Mouse (Mus musculus): ENCODE measurements around the gene Agfg2.

The Agfg2 gene

DNA sequence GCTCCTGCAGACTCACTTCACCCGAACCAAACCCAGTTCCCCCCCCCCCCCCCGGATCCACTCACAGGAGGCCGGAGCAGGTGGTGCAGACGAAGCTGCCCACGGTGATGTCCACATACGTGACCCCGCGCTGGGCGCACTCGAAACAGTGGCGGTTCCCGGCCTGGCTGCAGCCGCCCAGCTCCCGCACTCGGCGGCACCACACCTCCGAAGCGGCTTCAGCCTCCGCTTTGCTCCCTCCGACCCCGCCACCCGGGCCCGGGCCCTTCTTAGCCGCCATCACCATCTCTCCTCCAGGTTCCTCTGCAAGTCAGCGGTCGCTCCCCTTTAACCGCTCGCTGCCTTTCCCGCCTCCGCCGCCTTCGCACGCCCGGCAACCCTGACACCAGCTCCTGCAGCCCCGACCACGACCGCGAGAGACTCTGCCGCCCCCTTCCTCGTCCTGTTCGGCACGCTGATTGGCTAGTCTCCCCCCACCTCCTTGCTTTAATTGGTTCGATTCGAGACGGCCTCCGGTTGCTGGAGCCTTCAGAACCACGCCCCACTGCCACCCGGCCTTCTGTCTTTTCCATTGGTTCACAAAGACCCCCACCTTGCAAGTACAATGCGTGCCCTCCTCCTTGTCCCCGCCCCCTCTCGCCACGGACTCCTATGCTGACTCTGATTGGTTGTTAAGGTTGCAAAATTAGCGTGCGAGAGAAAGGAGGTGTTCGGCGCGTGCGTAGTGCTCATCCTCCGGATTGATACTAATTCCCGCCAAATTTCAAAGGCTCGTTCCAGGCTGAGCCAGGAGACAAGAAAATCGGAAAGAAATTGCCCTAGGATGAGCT, at the start of gene Agfg2:
Agfg2 (minus strand) TSS at position 433 of the 830 bp plus-strand sequence.
- peak; percentile 99 for DNase-seq (ENCODE audit: low read depth, low spot score)

DNA sequence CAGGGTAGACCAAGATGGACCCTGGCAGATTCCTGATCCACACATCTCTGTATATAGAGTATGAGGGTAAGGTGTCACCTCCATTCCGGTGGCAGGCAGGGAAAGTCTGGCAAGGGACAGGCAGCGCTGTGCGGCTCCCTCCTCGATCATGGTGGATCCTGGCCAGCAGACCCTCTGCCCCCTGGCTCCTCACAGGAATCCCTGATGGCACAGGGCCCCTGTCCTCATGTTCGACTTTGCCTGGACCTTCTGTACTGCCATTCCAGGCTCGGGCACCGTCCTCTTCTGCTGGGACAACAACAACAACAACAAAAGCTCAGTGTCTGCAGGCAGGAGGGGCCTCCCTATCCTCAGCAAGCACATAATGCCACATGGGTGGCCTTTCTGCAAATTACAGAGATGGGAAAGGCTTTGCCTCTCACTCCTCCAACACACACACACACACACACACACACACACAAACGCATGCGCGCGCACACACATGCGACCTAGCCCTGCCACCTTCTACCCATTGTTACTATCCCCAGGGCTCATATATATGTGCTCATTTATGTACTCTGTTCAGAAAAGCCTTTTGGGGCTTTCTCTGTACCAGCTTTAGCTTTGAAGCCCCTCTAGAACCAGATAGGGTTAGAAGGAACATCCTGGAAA, 49.2 kb upstream of the Agfg2 start:
- no peak for DNase-seq (ENCODE audit: low read depth, low spot score)

DNA sequence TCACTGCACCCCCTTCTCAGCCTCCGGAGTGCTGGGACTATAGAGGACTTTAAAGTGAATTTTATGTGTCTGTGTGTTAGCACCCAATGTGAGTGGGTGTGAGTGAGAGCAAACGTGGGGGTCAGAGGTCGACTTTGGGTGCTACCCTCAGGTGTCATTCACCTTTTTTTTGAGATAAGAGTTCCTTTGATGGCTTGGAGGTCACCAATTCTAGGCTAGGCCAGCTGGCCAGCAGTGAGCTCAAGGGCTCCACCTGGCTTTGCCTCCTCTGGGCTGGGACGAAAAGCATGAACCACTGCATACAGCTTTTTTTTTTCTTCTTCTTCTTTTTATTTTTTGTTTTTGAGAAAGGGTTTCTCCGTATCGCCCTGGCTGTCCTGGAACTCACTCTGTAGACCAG, 42.2 kb upstream of the Agfg2 start:
- no peak for DNase-seq (ENCODE audit: low read depth, low spot score)

DNA sequence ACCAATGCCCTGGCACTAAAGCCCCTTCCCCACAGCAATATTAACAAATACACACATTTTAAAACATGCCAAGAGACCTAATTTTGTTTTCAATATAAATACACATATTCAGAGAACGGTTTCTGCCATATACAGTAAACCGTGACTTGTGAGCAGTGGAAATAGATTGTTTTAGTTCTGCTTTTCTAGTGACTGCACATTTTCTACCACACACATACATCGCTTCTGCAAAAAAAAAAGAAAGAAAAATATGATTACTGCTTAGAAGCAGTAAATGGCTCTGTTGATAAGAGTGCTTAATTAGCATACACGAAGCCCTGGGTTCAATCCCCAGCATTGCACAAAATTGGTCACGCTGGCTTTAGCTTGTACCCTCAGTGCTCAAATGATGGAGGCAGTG, 39.3 kb upstream of the Agfg2 start:
- DNase-seq (ENCODE audit: low read depth, low spot score), result no peak

- peak; percentile 64 for DNase-seq (ENCODE audit: low read depth, low spot score)
Observed at GRCm38 (mm10) chr5:137720558-137721164, 36.1 kb upstream of the Agfg2 start.

GRCm38 (mm10) chr5:137719088-137719487, 34.6 kb upstream of the Agfg2 start:
- DNase-seq (ENCODE audit: low read depth, low spot score), result no peak

DNA sequence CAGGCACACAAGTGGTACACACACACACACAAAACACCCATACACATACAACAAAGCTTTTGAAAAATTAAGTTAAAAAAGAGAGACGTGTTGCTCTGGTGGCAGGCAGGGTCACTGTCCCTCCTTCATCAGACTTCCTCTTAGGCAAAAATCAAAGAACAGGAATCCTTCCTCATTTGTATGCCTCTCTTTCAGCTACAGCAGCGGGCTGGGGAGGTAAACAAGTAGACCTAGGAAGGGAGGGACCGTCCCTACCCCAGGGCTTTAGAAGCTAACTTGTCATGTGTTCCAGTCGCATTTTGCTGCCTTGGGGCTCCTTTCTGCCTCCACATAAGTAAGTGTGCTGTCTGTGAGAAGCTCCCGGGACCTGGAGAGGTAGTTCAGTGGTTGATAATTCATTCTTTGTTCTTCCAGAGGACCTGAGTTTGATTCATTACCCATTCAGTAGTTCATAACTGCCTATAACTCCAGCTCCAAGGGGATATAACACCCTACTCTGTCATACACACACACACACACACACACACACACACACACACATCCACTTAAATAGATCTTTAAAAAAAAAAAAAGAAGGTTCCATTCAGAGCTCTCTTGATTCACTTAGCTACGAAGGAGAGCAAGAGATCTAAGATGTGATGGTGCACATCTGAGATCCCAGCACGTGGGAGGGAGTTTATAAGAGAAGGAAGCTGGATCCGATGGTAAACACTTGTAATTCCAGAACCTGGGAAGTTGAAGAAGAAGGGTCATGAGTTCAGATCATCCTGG, 33.7 kb upstream of the Agfg2 start:
- DNase-seq (ENCODE audit: low read depth, low spot score), result peak; percentile 75

DNA sequence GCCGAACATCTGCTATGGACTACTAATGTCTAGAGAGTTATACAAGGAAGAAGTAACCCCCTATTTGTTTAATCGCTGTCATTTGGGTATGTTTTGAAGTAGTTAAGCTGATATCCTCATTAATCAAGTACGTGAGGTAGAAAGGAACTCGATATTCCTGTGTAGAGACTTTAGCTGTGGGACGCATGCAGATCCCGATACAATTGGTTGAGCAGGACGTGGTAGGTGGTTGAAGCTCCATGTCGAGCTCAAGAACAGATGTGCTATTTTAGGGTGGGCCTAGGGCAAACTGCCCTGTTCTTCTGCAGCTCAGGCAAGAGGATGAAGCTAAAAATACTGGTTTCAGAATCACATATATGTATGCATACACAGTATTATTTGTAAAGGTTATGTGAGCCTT, 31.2 kb upstream of the Agfg2 start:
- no peak for DNase-seq (ENCODE audit: low read depth, low spot score)

GRCm38 (mm10) chr5:137713454-137713853, 28.9 kb upstream of the Agfg2 start:
- DNase-seq (ENCODE audit: low read depth, low spot score), result no peak

DNA sequence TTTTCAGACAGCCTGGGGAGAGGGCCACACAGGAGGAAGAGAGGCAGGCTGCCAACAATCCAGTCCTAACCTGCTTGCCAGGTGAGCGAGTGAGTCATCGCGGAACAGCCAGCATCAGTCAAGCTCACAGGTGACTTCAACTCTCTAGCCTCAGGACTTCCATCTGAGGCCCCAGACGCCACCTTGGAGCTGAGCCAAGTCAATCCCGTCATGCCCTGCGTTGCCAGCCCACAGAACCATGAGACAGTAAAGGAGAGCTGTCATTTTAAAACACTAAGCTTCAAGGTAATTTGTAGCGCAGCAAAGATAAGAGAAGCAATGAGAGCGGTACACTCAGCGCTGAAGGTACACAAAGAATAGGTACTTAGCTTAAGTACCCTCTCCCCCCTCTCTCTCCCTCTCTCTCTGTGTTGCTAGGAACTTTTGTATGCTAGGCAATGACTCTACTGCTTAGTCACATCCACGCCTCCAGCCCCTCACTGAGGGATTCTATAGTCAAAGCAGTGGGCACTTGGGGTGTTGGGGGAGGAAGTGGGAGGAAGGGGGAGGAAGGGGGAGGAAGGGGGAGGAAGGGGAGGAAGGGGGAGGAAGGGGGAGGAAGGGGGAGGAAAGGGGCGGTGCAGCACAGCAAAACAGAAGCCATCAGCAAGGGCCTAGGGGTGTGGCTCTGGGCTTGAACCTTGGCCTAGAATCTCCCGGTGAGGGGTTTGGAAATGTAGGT, 22.5 kb upstream of the Agfg2 start:
- DNase-seq (ENCODE audit: low read depth, low spot score), result peak; percentile 94

- DNase-seq (ENCODE audit: low read depth, low spot score), result peak; percentile 52
Observed at GRCm38 (mm10) chr5:137705242-137705641, 20.7 kb upstream of the Agfg2 start.

- DNase-seq (ENCODE audit: low read depth, low spot score), result no peak
Observed at GRCm38 (mm10) chr5:137699850-137700249, 15.3 kb upstream of the Agfg2 start.

- DNase-seq (ENCODE audit: low read depth, low spot score), result no peak
Observed at GRCm38 (mm10) chr5:137699080-137699479, 14.6 kb upstream of the Agfg2 start.

GRCm38 (mm10) chr5:137695930-137696329, 11.4 kb upstream of the Agfg2 start:
- DNase-seq (ENCODE audit: low read depth, low spot score), result no peak

GRCm38 (mm10) chr5:137694796-137695195, 10.3 kb upstream of the Agfg2 start:
- DNase-seq (ENCODE audit: low read depth, low spot score), result no peak

- DNase-seq (ENCODE audit: low read depth, low spot score), result peak; percentile 48
Observed at GRCm38 (mm10) chr5:137691881-137692280, 7.4 kb upstream of the Agfg2 start.

- DNase-seq (ENCODE audit: low read depth, low spot score), result no peak
Observed at GRCm38 (mm10) chr5:137690531-137690930, 6.0 kb upstream of the Agfg2 start.

DNA sequence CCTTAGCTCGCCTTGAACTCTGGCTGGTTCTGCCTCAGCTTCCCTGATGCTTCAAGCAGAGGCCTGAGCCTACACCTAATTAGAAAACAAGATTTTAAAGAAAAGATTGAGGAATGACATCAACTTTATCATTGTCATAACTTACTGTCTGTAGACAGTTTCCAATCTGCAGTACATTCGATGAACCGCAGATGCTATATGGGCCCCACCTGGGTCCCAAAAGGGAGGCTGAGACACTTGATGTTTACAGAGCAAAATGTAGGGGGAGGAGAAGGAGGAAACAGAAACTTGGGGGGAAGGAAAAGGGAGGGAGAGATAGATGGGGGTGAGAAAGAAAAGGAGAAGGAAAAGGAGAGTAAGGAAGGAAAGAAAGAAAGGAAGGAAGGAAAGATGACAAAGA, 5.4 kb upstream of the Agfg2 start:
- DNase-seq (ENCODE audit: low read depth, low spot score), result no peak

DNA sequence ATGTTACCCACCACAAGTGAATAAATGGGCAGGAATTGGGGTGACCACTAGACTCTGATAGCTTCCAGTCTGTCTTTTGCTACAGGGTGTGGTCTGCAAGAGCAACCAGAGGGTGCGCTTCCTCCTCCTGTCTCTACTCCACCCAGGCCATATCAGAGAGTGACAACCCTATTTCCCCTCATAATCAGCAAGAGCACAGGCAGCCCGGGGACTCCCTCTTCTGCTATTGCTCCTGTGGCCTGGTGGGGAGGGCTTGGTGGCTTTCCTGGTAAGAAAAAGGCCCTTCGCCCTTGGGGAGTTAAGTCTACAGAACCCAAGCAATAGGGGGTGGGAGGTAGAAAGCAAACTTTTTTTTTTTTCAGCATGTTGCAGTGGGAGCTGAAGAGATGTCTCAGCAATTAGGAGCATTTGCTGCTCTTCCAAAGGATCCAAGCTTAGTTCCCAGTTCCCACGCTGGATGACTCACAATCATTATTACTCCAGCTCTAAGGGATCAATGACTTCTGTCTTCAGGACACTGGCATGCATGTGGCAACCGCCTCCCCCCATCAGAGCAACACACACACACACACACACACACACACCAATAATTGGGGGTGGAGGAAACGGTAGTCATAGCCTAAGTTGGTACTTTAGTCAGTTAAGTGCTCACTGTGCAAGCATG, 1.7 kb upstream of the Agfg2 start:
- peak; percentile 47 for DNase-seq (ENCODE audit: low read depth, low spot score)

DNA sequence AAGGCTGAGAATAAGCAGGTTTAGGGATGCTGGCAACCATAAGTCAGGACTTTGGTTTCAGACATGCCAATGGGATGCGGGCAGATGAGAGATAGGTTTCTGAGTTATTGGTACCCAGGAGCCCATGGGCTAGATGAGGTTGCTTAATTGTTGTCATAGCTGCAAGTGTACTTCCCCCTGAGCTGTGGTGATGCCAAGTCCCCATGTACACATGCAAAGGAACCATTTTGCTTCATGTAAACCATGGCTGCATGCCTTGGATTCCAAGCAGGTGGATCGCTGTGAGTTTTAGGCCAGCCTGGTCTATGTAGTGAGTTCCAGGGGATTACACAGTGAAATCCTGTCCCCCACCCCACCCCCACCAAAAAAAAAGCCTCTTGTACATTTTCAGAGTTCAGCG, 1.1 kb upstream of the Agfg2 start:
- no peak for DNase-seq (ENCODE audit: low read depth, low spot score)
